Mouse (Mus musculus): ENCODE data around the gene Eml6. TPM values are rescaled to one million over a fixed set of nuclear protein-coding genes. Genes with fewer than 3 reads are reported as not detected.
"Not testable (repeated sequence)": the region's sequence is repeated elsewhere in the genome, so short reads cannot be mapped to it uniquely, and the experiment has no call there.

Gene Eml6
- polyA plus RNA-seq, 1 experiment from 2014 or later, result 0.59 TPM

DNA sequence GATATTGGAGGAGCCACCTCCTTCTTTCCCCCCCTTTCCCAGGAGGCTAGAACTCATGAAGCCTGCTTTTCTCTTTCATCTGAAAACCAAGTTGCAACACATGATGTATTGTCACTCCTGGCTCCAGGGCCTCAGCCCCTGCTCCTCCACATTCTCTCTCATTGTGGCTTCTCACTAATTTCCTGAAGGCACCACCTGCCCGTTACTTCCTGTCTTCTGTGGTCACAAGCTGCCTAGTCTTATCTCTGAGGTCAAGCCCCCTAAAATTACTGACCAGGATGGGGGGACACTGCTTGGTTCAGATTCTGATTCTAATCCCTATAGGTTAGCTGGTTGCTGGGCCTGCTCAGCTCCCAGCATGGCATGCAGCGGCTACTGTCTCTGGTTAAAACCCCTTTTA lies 251.1 kb downstream of the Eml6 start:
- H3K36me3 ChIP-seq, result no peaks in the 10 kb centered on the region

DNA sequence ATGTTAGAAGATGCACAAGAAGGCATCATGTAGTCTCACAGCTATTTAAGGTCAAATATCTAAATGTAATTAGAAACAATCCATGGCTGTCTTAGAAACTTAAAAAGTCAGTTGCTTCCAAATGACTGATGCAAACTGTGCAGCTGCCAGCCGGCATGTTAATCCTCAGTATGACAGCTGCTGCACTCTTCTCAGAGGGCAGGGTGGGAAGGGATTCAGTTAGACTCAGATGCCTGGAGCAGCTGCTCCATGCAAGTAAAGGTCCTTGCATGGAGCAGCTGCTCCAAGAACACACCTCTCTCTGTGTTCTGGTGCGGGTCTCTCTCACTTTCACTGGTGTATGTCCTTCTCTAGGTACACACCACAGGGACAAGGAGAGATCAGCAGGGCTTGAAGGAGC lies 251.5 kb downstream of the Eml6 start:
- no peaks in the 10 kb centered on the region for H3K9me3 ChIP-seq
- WGBS, result 50% methylated on average over 2 of the region's 2 CpGs
- H3K4me3 ChIP-seq, result no peak overlapping the region
- no peaks in the 10 kb centered on the region for H3K36me3 ChIP-seq
- no peaks in the 10 kb centered on the region for H3K27me3 ChIP-seq (ENCODE audit: insufficient read depth, poor library complexity, severe bottlenecking)
- peak overlapping the region; percentile 47; the same call in 1 of the 2 replicates for H3K27ac ChIP-seq
- no peak for DNase-seq (ENCODE audit: low spot score)
- peaks cover 21% of the 10 kb centered on the region for H3K4me1 ChIP-seq

More for the DNA sequence above, 251.1 kb downstream of the Eml6 start:
- Histone ChIP-seq H3K4me1 (peaks cover 21% of the 10 kb centered on the region), H3K4me3 (no peak overlapping the region), H3K27me3 (ENCODE audit: insufficient read depth, poor library complexity, severe bottlenecking) (no peaks in the 10 kb centered on the region), H3K27ac (peak overlapping the region; percentile 47; the same call in 1 of the 2 replicates), H3K9me3 (no peaks in the 10 kb centered on the region)
- DNase-seq (ENCODE audit: low spot score), result no peak
- 64% methylated on average over 2 of the region's 2 CpGs for WGBS

DNA sequence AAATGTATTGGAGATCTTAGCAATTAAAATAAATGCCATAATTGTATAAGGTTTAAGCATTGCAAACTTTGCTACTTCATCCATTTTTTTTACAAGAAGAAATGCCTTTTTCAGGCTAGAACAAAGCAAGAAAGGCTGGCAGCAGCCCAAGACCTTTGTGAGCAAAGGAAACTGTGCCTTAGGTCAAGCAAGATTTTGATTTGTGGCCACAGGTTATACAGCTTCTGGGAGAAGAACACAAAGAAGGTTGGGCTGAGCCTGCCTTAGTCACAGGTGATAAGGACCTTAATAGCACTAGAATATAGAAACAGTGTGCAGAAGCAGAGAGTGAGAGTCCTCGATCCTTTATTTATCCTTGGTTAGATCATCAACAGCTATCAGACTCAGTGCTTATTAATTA lies 253.6 kb downstream of the Eml6 start:
- H3K9me3 ChIP-seq, result no peaks in the 10 kb centered on the region
- no peaks in the 10 kb centered on the region for H3K27me3 ChIP-seq (ENCODE audit: insufficient read depth, poor library complexity, severe bottlenecking)
- H3K27ac ChIP-seq, result no peak overlapping the region
- WGBS, result 75% methylated on average over 1 of the region's 1 CpGs
- no peak overlapping the region for H3K4me3 ChIP-seq
- H3K4me1 ChIP-seq, result peaks cover 21% of the 10 kb centered on the region
- no peak for DNase-seq (ENCODE audit: low spot score)
- no peaks in the 10 kb centered on the region for H3K36me3 ChIP-seq

DNA sequence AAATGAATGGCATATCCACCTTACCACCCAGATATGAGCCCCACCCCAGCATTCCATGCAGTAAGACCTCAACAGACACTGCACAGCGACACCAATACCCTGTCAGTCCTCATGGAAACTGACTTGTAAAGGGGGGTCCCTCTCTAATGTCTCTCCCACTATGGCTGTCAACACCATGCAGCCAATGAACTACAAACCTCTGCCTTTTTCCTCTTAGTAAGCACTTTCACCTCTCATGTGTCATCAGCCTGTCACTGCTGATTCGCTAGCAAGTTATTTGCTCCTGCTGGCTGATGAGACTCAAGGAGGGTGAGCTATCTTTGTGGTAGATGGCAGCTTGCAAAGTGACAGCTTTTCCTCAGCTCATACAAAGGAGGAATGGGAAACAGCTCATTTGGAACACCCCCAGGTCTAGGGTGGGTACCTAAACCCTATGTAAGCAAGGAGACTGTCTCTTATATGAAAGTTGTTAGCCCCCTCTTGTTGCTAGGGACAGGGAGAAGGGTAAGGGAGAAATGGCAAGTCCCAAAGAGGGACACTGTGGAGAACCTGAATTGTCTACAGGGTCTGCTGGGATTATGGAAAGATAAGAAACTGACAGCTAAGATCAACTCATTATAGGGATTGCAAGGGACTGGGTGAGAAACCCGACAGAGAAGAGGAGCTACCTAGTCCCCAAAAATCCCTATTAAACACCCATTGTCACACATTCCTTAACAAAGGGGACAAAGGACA lies 255.0 kb downstream of the Eml6 start:
- DNase-seq (ENCODE audit: low spot score), result peak; percentile 78
- peak overlapping the region; percentile 44; the same call in 1 of the 2 replicates for H3K27ac ChIP-seq
- H3K27me3 ChIP-seq (ENCODE audit: insufficient read depth, poor library complexity, severe bottlenecking), result no peaks in the 10 kb centered on the region
- 33% methylated on average over 3 of the region's 3 CpGs for WGBS
- no peak overlapping the region for H3K4me3 ChIP-seq
- H3K36me3 ChIP-seq, result no peaks in the 10 kb centered on the region
- no peaks in the 10 kb centered on the region for H3K9me3 ChIP-seq
- H3K4me1 ChIP-seq, result peaks cover 21% of the 10 kb centered on the region

DNA sequence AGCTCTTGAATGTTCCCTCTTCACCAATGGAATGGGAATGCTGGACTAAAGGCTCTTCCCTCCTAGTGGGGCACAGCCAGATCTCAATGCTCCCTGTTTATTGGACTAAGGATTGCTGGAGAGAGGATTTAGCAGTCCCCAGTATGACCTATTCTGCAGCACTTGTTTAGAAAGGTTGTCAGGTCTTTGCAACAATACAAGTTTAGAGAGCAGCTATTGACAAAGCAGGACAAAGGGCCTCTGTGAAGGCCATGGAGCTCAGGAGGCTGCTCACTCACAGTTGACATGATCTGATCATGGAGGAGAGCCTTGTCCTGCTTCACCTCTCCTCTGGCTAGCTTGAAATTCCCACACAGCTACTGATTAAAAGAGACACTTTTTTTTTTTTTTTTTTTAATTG lies 257.3 kb downstream of the Eml6 start:
- Histone ChIP-seq H3K4me3 (no peak overlapping the region), H3K36me3 (no peaks in the 10 kb centered on the region), H3K4me1 (peaks cover 10% of the 10 kb centered on the region), H3K9me3 (no peaks in the 10 kb centered on the region), H3K27ac (no peak overlapping the region), H3K27me3 (ENCODE audit: insufficient read depth, poor library complexity, severe bottlenecking) (no peaks in the 10 kb centered on the region)
- no peak for DNase-seq (ENCODE audit: low spot score)

DNA sequence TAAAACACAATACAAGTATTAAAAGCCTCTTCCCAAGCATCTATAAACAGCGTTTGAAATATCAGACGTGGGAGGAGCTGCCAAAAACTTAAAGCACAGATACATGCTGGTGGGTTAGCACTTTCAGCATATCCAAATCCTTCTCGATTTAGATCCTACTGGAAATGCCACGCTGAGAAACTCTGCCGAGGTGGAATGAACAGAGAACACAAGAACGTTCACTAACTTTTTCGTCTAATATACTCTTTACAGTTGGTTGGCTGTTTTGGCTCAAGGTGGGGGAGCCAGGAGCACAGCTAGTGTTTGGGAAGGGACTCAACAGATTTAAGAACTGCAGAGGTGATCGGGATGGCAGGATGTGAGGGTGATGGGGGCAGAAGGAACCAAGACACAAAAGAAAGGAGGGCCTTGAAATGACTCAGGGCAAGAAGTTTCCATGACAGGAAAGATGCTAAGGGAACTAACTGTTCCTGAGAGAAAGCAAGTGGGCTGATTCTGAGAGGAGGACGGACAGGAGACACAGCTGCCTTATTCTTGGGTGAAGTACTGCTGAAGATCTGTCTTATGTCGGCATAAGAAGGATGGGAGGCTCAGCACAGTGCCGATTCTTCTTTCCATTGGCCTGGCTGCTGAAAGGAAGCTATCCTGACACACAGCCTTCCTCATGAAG lies 259.4 kb downstream of the Eml6 start:
- Histone ChIP-seq H3K27me3 (ENCODE audit: insufficient read depth, poor library complexity, severe bottlenecking) (no peaks in the 10 kb centered on the region), H3K4me3 (no peak overlapping the region), H3K9me3 (no peaks in the 10 kb centered on the region), H3K36me3 (no peaks in the 10 kb centered on the region), H3K4me1 (peaks cover 9% of the 10 kb centered on the region), H3K27ac (no peak overlapping the region)
- no peak for DNase-seq (ENCODE audit: low spot score)
- 71% methylated on average over 11 of the region's 11 CpGs for WGBS

DNA sequence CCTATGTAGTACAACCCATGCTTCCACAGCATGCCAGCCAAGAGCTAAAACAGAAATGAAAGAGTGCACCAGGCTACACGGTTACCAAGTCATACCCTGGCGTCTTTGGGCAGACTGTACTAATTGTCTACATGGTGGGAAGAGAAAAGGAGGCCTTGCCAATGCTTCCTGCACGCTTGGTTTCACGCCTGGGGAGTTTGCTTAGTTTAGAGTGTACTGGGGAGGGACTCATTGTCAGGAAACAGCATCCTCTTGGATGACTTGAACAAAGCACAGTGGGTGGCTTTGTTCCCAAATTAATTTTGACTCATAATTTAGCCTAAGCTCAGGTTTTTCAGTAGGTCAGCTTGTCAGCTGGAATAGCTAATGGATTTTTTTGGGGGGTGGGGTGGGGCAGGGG lies 260.8 kb downstream of the Eml6 start:
- WGBS, result 76% methylated on average over 4 of the region's 4 CpGs
- Histone ChIP-seq H3K27ac (no peak overlapping the region), H3K4me1 (no peaks in the 10 kb centered on the region), H3K4me3 (no peak overlapping the region), H3K27me3 (ENCODE audit: insufficient read depth, poor library complexity, severe bottlenecking) (no peaks in the 10 kb centered on the region), H3K9me3 (no peaks in the 10 kb centered on the region), H3K36me3 (no peaks in the 10 kb centered on the region)
- no peak for DNase-seq (ENCODE audit: low spot score)

DNA sequence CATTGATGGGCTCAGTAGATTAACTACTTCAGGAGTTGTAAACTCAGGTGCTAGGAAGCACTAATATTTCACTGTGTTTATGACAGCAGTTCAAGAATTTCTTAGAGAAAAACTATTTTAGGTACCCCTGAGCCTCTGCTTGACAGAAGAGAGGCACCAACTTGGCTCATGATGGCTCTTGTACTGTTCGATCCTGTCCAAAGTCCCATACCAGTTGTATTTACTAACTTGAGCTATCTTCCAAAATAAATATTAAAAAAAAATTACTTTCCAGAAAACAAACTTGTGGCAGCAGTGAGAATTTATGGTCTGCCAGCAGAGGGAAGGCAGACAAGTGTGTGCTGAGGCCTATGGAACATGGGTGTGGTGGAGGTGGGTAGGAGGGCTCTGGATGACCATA lies 263.1 kb downstream of the Eml6 start:
- H3K27me3 ChIP-seq (ENCODE audit: insufficient read depth, poor library complexity, severe bottlenecking), result no peaks in the 10 kb centered on the region
- no peaks in the 10 kb centered on the region for H3K36me3 ChIP-seq
- H3K4me1 ChIP-seq, result no peaks in the 10 kb centered on the region; the same call in 1 of the 2 replicates
- WGBS, result 95% methylated on average over 1 of the region's 1 CpGs
- H3K4me3 ChIP-seq, result no peak overlapping the region
- no peaks in the 10 kb centered on the region for H3K9me3 ChIP-seq
- H3K27ac ChIP-seq, result no peak overlapping the region
- no peak for DNase-seq (ENCODE audit: low spot score)

DNA sequence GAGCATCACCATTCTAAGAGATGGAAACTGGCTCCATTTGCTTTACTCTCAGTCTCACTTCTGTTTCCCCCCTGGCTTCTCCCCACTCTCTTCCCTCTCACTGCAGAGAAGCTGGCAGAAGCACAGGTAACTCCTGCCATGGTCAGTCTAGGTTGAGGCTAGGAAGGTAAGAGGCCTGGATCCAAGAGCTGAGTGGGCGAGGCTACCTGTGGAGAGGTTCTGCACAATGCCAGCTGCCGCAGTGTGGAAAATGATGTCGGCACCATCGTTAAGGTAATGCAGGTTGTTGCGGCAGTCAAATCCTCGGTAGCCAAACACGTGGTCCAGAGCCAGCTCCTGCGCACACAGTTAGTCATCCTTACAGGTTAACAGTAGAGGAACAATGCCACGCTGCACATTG lies 264.4 kb downstream of the Eml6 start:
- H3K27ac ChIP-seq, result no peak overlapping the region
- WGBS, result 92% methylated on average over 9 of the region's 9 CpGs
- DNase-seq (ENCODE audit: low spot score), result no peak
- H3K4me1 ChIP-seq, result peaks cover 5% of the 10 kb centered on the region
- no peaks in the 10 kb centered on the region for H3K9me3 ChIP-seq
- H3K36me3 ChIP-seq, result no peaks in the 10 kb centered on the region
- H3K4me3 ChIP-seq, result no peak overlapping the region
- H3K27me3 ChIP-seq (ENCODE audit: insufficient read depth, poor library complexity, severe bottlenecking), result no peaks in the 10 kb centered on the region

DNA sequence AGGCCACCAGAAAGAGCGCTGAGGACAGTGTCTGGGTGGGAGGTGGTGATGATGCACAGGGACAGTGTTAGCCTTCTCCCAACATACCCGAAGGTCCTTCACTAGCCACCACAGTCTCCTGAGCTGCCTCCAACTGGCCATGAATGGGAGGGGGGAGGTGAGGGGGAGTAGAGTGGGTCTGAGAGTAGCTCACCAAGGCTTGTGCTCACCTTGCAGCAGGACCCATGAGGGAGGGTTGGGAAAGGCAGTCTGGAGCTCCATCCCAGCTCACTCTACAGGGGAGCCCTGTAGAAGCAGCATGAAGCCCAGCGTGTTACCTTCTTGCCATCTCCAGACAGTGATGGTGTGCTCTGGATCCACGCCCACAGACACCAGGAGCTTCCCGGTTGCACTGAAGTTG lies 267.2 kb downstream of the Eml6 start:
- Histone ChIP-seq H3K4me3 (no peak overlapping the region), H3K27ac (no peak overlapping the region), H3K9me3 (no peaks in the 10 kb centered on the region), H3K27me3 (ENCODE audit: insufficient read depth, poor library complexity, severe bottlenecking) (no peaks in the 10 kb centered on the region), H3K4me1 (peaks cover 5% of the 10 kb centered on the region), H3K36me3 (no peaks in the 10 kb centered on the region)
- no peak for DNase-seq (ENCODE audit: low spot score)
- WGBS, result 75% methylated on average over 5 of the region's 5 CpGs

DNA sequence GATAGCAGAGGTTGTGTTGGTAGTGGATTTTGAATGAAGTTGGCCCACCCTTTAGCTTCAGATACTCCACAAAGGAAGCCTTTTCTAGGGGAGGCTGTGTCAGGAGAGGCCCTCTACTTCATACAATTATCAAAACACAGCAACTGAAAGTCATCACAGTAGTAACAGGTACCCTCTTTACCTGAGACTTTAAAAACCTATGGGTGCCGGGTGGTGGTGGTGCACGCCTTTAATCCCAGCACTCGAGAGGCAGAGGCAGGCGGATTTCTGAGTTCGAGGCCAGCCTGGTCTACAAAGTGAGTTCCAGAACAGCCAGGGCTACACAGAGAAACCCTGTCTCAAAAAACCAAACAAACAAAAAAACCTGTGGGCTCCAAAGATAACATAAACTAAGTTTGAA lies 269.8 kb downstream of the Eml6 start:
- DNase-seq (ENCODE audit: low spot score); H3K36me3 ChIP-seq; H3K27ac ChIP-seq; H3K4me3 ChIP-seq; H3K27me3 ChIP-seq (ENCODE audit: insufficient read depth, poor library complexity, severe bottlenecking); H3K9me3 ChIP-seq: not testable (repeated sequence)
- 92% methylated on average over 5 of the region's 5 CpGs for WGBS
- peaks cover 11% of the 10 kb centered on the region for H3K4me1 ChIP-seq

DNA sequence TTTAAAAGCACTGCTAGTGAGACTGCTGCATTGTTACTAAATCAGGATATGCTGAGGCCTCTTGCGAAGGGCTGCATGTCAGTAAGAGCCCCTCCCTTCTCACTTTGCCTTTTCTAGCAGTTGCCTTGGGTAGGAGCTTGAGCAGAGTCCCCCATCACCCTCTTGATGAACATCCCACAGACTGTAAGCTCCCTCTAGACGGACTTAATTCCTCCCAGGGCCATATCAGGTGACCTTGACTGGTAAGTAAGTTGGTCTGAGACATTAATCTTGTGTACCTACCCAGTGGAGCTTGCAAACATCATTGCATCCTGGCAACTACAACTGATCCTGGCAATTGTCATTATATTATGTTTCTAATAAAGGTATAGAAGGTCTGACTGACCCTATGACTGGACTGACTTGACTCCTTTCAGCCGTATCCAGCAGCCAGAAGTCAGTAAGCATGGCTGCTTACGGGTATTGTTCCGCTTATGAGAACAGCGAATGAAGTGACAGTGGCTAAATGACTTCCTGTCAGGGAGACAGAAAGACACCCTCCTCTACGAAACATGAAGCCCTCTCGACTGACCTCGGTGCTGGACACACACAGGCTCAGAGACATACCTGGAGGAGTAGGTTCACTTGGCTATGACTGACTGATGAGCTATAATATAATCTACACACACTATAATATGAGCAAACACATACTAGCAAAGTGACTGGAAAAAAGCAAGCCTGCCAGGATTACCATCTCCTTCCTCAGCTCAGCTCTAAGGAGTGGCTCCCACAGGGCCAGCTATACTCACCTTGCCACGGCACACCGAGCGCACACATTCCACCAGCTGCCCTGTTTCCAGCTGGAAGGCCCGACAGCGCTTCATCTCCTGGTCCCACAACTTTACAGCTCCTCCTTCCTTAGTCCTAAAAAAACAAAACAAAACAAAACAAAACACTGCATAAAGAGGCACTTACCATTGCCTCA lies 273.9 kb downstream of the Eml6 start:
- 82% methylated on average over 14 of the region's 14 CpGs for WGBS
- DNase-seq (ENCODE audit: low spot score), result no peak
- peak overlapping the region; percentile 17; the same call in 1 of the 2 replicates for H3K27ac ChIP-seq
- H3K4me1 ChIP-seq, result peaks cover 9% of the 10 kb centered on the region
- no peak overlapping the region for H3K4me3 ChIP-seq
- no peaks in the 10 kb centered on the region for H3K27me3 ChIP-seq (ENCODE audit: insufficient read depth, poor library complexity, severe bottlenecking)
- no peaks in the 10 kb centered on the region for H3K9me3 ChIP-seq
- peaks cover 16% of the 10 kb centered on the region; the same call in 1 of the 2 replicates for H3K36me3 ChIP-seq

DNA sequence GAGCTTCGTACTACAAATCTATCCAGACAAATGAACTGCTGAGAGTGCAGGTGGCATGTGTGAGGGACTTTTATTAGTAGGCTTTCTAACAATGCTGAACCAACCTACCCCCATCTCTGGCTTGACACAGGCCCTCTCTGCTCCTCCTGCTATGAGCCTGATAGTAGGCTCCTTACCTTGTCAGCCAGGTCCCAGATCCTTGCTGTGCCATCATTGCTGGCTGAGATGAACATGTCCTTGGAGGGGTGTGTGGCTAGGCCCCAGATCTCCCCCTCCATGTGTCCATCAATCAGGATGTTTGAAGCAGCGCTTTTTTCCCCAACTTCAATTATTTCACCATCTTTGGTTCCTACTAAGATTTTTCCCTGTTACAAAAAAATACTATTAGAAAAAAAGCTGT lies 274.8 kb downstream of the Eml6 start:
- DNase-seq (ENCODE audit: low spot score), result no peak
- peaks cover 7% of the 10 kb centered on the region; the same call in 1 of the 2 replicates for H3K4me1 ChIP-seq
- 88% methylated on average over 2 of the region's 2 CpGs for WGBS
- H3K36me3 ChIP-seq, result peaks cover 25% of the 10 kb centered on the region
- no peak overlapping the region for H3K27ac ChIP-seq
- H3K4me3 ChIP-seq, result no peak overlapping the region
- H3K27me3 ChIP-seq (ENCODE audit: insufficient read depth, poor library complexity, severe bottlenecking), result no peaks in the 10 kb centered on the region
- no peaks in the 10 kb centered on the region for H3K9me3 ChIP-seq
